Mouse (Mus musculus) heart, embryonic 10.5 days (tissue): ENCODE measurements at regions not wholly inside any gene's neighbourhood (a gene's known extent, or its start where the extent isn't known, plus 50 kb on each side); places are given as distances from the start of the nearest gene placed in this dataset.

Experiments used
- DNase-seq: peaks from one replicate; pipeline ENCODE4 v3.0.0-alpha.2; 2017; ENCODE audit warnings: low spot score
- H3K27ac ChIP-seq: fragments of 300-500 bp; sonication (generic); 2 replicates; pipeline ENCODE4 v1.5.1; 2016; ENCODE audit warnings: mild to moderate bottlenecking
- H3K27me3 ChIP-seq: fragments of 300-500 bp; sonication (generic); 2 replicates; pipeline ENCODE4 v1.6.1; 2016; ENCODE audit warnings: mild to moderate bottlenecking; ENCODE audit not compliant: poor library complexity, insufficient read depth, severe bottlenecking
- H3K36me3 ChIP-seq: fragments of 300-500 bp; sonication (generic); 2 replicates; pipeline ENCODE4 v1.6.1; 2016; ENCODE audit warnings: mild to moderate bottlenecking, moderate library complexity
- H3K4me1 ChIP-seq: fragments of 300-500 bp; sonication (generic); 2 replicates; pipeline ENCODE4 v1.6.1; 2016; ENCODE audit warnings: mild to moderate bottlenecking
- H3K4me3 ChIP-seq: fragments of 300-500 bp; sonication (generic); 2 replicates; pipeline ENCODE4 v1.5.1; 2016; ENCODE audit warnings: mild to moderate bottlenecking, moderate library complexity
- H3K9me3 ChIP-seq: fragments of 300-500 bp; sonication (generic); 2 replicates; pipeline ENCODE4 v1.6.1; 2016; ENCODE audit warnings: mild to moderate bottlenecking, moderate library complexity
- WGBS: fragments of 180-500 bp; shearing (Covaris S2); methylation state at CpG from one replicate; pipeline ENCODE4 v1.1.7; 2016; 5-methylcytosine and 5-hydroxymethylcytosine counted together

GRCm38 (mm10) chr13:102142986-102143385, 375.0 kb upstream of the Pik3r1 start:
- 89% methylated on average over 7 of the region's 7 CpGs for WGBS
- H3K9me3 ChIP-seq: no peaks in the 10 kb centered on the region
- DNase-seq: no peak
- H3K4me3 ChIP-seq: no peak overlapping the region
- H3K4me1 ChIP-seq: no peaks in the 10 kb centered on the region
- no peaks in the 10 kb centered on the region for H3K36me3 ChIP-seq
- no peak overlapping the region for H3K27ac ChIP-seq
- no peaks in the 10 kb centered on the region for H3K27me3 ChIP-seq

- H3K4me1 ChIP-seq: no peaks in the 10 kb centered on the region
- no peak overlapping the region for H3K4me3 ChIP-seq
- H3K9me3 ChIP-seq: no peaks in the 10 kb centered on the region
- no peaks in the 10 kb centered on the region for H3K36me3 ChIP-seq
- H3K27ac ChIP-seq: no peak overlapping the region
- 75% methylated on average over 2 of the region's 2 CpGs for WGBS
- H3K27me3 ChIP-seq: no peaks in the 10 kb centered on the region
- DNase-seq: no peak
These were observed 375.8 kb upstream of the Pik3r1 start for GRCm38 (mm10) chr13:102143848-102144247.

GRCm38 (mm10) chr13:102148039-102148438, 380.0 kb upstream of the Pik3r1 start:
- 81% methylated on average over 2 of the region's 2 CpGs for WGBS
- Histone ChIP-seq H3K27ac (no peak overlapping the region), H3K4me3 (no peak overlapping the region), H3K36me3 (no peaks in the 10 kb centered on the region), H3K4me1 (no peaks in the 10 kb centered on the region), H3K9me3 (no peaks in the 10 kb centered on the region), H3K27me3 (no peaks in the 10 kb centered on the region)
- DNase-seq: no peak

- no peak overlapping the region for H3K4me3 ChIP-seq
- no peaks in the 10 kb centered on the region for H3K36me3 ChIP-seq
- no peak for DNase-seq
- H3K27ac ChIP-seq: no peak overlapping the region
- WGBS: 69% methylated on average over 5 of the region's 5 CpGs
- no peaks in the 10 kb centered on the region for H3K27me3 ChIP-seq
- H3K9me3 ChIP-seq: no peaks in the 10 kb centered on the region
- H3K4me1 ChIP-seq: no peaks in the 10 kb centered on the region
These were observed 386.0 kb upstream of the Pik3r1 start for GRCm38 (mm10) chr13:102153785-102154608.

- no peak for DNase-seq
- H3K9me3 ChIP-seq: no peaks in the 10 kb centered on the region
- 61% methylated on average over 2 of the region's 2 CpGs for WGBS
- H3K27ac ChIP-seq: no peak overlapping the region
- H3K4me3 ChIP-seq: no peak overlapping the region
- H3K27me3 ChIP-seq: no peaks in the 10 kb centered on the region
- H3K36me3 ChIP-seq: no peaks in the 10 kb centered on the region
- H3K4me1 ChIP-seq: no peaks in the 10 kb centered on the region
These were observed 386.5 kb upstream of the Pik3r1 start for GRCm38 (mm10) chr13:102154609-102154899.

GRCm38 (mm10) chr13:102157369-102158130, 389.5 kb upstream of the Pik3r1 start:
- Histone ChIP-seq H3K9me3 (no peaks in the 10 kb centered on the region), H3K4me1 (no peaks in the 10 kb centered on the region), H3K27me3 (no peaks in the 10 kb centered on the region), H3K27ac (no peak overlapping the region), H3K4me3 (no peak overlapping the region), H3K36me3 (no peaks in the 10 kb centered on the region)
- 86% methylated on average over 6 of the region's 6 CpGs for WGBS
- no peak for DNase-seq

- no peaks in the 10 kb centered on the region for H3K4me1 ChIP-seq
- H3K27ac ChIP-seq: no peak overlapping the region
- no peaks in the 10 kb centered on the region for H3K9me3 ChIP-seq
- no peaks in the 10 kb centered on the region for H3K36me3 ChIP-seq
- no peak for DNase-seq
- H3K4me3 ChIP-seq: no peak overlapping the region
- H3K27me3 ChIP-seq: no peaks in the 10 kb centered on the region
- WGBS: 80% methylated on average over 9 of the region's 9 CpGs
These were observed 405.6 kb upstream of the Pik3r1 start for GRCm38 (mm10) chr13:102173382-102174234.

GRCm38 (mm10) chr13:102174431-102174830, 406.4 kb upstream of the Pik3r1 start:
- WGBS: 83% methylated on average over 3 of the region's 3 CpGs
- H3K27ac ChIP-seq: no peak overlapping the region
- H3K36me3 ChIP-seq: no peaks in the 10 kb centered on the region
- no peaks in the 10 kb centered on the region for H3K27me3 ChIP-seq
- DNase-seq: no peak
- H3K9me3 ChIP-seq: no peaks in the 10 kb centered on the region
- H3K4me1 ChIP-seq: no peaks in the 10 kb centered on the region
- H3K4me3 ChIP-seq: no peak overlapping the region

GRCm38 (mm10) chr13:102174896-102175295, 406.9 kb upstream of the Pik3r1 start:
- no peaks in the 10 kb centered on the region for H3K4me1 ChIP-seq
- H3K27me3 ChIP-seq: no peaks in the 10 kb centered on the region
- no peak overlapping the region for H3K4me3 ChIP-seq
- DNase-seq: no peak
- H3K9me3 ChIP-seq: no peaks in the 10 kb centered on the region
- H3K36me3 ChIP-seq: no peaks in the 10 kb centered on the region
- WGBS: 76% methylated on average over 2 of the region's 2 CpGs
- H3K27ac ChIP-seq: no peak overlapping the region

- DNase-seq: no peak
- no peak overlapping the region for H3K27ac ChIP-seq
- no peaks in the 10 kb centered on the region for H3K4me1 ChIP-seq
- H3K9me3 ChIP-seq: no peaks in the 10 kb centered on the region
- H3K4me3 ChIP-seq: no peak overlapping the region
- no peaks in the 10 kb centered on the region for H3K27me3 ChIP-seq
- no peaks in the 10 kb centered on the region for H3K36me3 ChIP-seq
- WGBS: 91% methylated on average over 1 of the region's 1 CpGs
These were observed 407.4 kb upstream of the Pik3r1 start for GRCm38 (mm10) chr13:102175406-102175805.

GRCm38 (mm10) chr13:102176456-102176855, 408.4 kb upstream of the Pik3r1 start:
- Histone ChIP-seq H3K4me3 (no peak overlapping the region), H3K27me3 (no peaks in the 10 kb centered on the region), H3K9me3 (no peaks in the 10 kb centered on the region), H3K36me3 (no peaks in the 10 kb centered on the region), H3K27ac (no peak overlapping the region), H3K4me1 (no peaks in the 10 kb centered on the region)
- DNase-seq: no peak
- WGBS: 70% methylated on average over 2 of the region's 2 CpGs

- H3K4me3 ChIP-seq: no peak overlapping the region
- DNase-seq: no peak
- H3K9me3 ChIP-seq: no peaks in the 10 kb centered on the region
- H3K27ac ChIP-seq: no peak overlapping the region
- H3K36me3 ChIP-seq: no peaks in the 10 kb centered on the region
- no peaks in the 10 kb centered on the region for H3K27me3 ChIP-seq
- no peaks in the 10 kb centered on the region for H3K4me1 ChIP-seq
These were observed 426.7 kb upstream of the Pik3r1 start for GRCm38 (mm10) chr13:102194716-102195115.

- no peak for DNase-seq
- no peaks in the 10 kb centered on the region for H3K27me3 ChIP-seq
- H3K9me3 ChIP-seq: no peaks in the 10 kb centered on the region
- 76% methylated on average over 1 of the region's 1 CpGs for WGBS
- H3K4me1 ChIP-seq: no peaks in the 10 kb centered on the region
- H3K36me3 ChIP-seq: no peaks in the 10 kb centered on the region
- no peak overlapping the region for H3K4me3 ChIP-seq
- no peak overlapping the region for H3K27ac ChIP-seq
These were observed 434.3 kb upstream of the Pik3r1 start for GRCm38 (mm10) chr13:102202301-102202700.
